Mouse (Mus musculus): ENCODE measurements around the gene Col16a1. TPM values are rescaled to one million over a fixed set of nuclear protein-coding genes. Genes with fewer than 3 reads are reported as not detected.
A peak's percentile ranks its signal among the peaks of the same experiment; 100 is the strongest.

Col16a1 gene
- polyA plus RNA-seq, 1 experiment from 2014 or later: 11.1 TPM

- H3K4me3 ChIP-seq (replicated peaks; ENCODE audit: low read length): no peak overlapping the region
- H3K4me2 ChIP-seq (replicated peaks): no peak overlapping the region
- no peak for DNase-seq (ENCODE audit: low spot score)
- no peak overlapping the region for H3K9ac ChIP-seq
- ATAC-seq (ENCODE audit: low FRiP score): no peak
- H3K9me3 ChIP-seq (ENCODE audit: control insufficient read depth, low read length): no peaks in the 10 kb centered on the region
- peaks cover 33% of the 10 kb centered on the region for H3K4me1 ChIP-seq (replicated peaks; ENCODE audit: control insufficient read depth, insufficient read depth, low read length)
- H3K36me3 ChIP-seq (replicated peaks; ENCODE audit: control insufficient read depth, insufficient read depth): no peaks in the 10 kb centered on the region
- H3K27me3 ChIP-seq (ENCODE audit: control insufficient read depth, insufficient read depth, low read length): no peaks in the 10 kb centered on the region
- WGBS: 12% methylated on average over 23 of the region's 23 CpGs
- H3K27ac ChIP-seq: no peak overlapping the region
Observed at GRCm38 (mm10) chr4:130036573-130037401, 10.9 kb upstream of the Col16a1 start.

GRCm38 (mm10) chr4:130039351-130039750 is 8.3 kb upstream of the Col16a1 start:
- no peak overlapping the region for H3K27ac ChIP-seq
- WGBS: 41% methylated on average over 5 of the region's 5 CpGs
- DNase-seq (ENCODE audit: low spot score): no peak
- no peaks in the 10 kb centered on the region for H3K27me3 ChIP-seq (ENCODE audit: control insufficient read depth, insufficient read depth, low read length)
- H3K4me3 ChIP-seq (replicated peaks; ENCODE audit: low read length): no peak overlapping the region
- H3K9me3 ChIP-seq (ENCODE audit: control insufficient read depth, low read length): no peaks in the 10 kb centered on the region
- H3K9ac ChIP-seq: no peak overlapping the region
- H3K4me1 ChIP-seq (replicated peaks; ENCODE audit: control insufficient read depth, insufficient read depth, low read length): peaks cover 22% of the 10 kb centered on the region
- no peak for ATAC-seq (ENCODE audit: low FRiP score)
- H3K4me2 ChIP-seq (replicated peaks): no peak overlapping the region
- H3K36me3 ChIP-seq (replicated peaks; ENCODE audit: control insufficient read depth, insufficient read depth): no peaks in the 10 kb centered on the region

GRCm38 (mm10) chr4:130041076-130041475 is 6.6 kb upstream of the Col16a1 start:
- Histone ChIP-seq H3K4me1 (replicated peaks; ENCODE audit: control insufficient read depth, insufficient read depth, low read length) (peaks cover 16% of the 10 kb centered on the region), H3K4me2 (replicated peaks) (no peak overlapping the region), H3K27me3 (ENCODE audit: control insufficient read depth, insufficient read depth, low read length) (no peaks in the 10 kb centered on the region), H3K9me3 (ENCODE audit: control insufficient read depth, low read length) (no peaks in the 10 kb centered on the region), H3K4me3 (replicated peaks; ENCODE audit: low read length) (no peak overlapping the region), H3K27ac (no peak overlapping the region), H3K9ac (no peak overlapping the region), H3K36me3 (replicated peaks; ENCODE audit: control insufficient read depth, insufficient read depth) (no peaks in the 10 kb centered on the region)
- WGBS: 80% methylated on average over 11 of the region's 11 CpGs
- DNase-seq (ENCODE audit: low spot score): no peak
- no peak for ATAC-seq (ENCODE audit: low FRiP score)

GRCm38 (mm10) chr4:130044211-130044610 is 3.4 kb upstream of the Col16a1 start:
- no peak overlapping the region for H3K27ac ChIP-seq
- no peaks in the 10 kb centered on the region for H3K27me3 ChIP-seq (ENCODE audit: control insufficient read depth, insufficient read depth, low read length)
- H3K36me3 ChIP-seq (replicated peaks; ENCODE audit: control insufficient read depth, insufficient read depth): no peaks in the 10 kb centered on the region
- no peak overlapping the region for H3K9ac ChIP-seq
- no peaks in the 10 kb centered on the region for H3K9me3 ChIP-seq (ENCODE audit: control insufficient read depth, low read length)
- peak; percentile 45 for DNase-seq (ENCODE audit: low spot score)
- peaks cover 13% of the 10 kb centered on the region for H3K4me1 ChIP-seq (replicated peaks; ENCODE audit: control insufficient read depth, insufficient read depth, low read length)
- H3K4me2 ChIP-seq (replicated peaks): no peak overlapping the region
- 33% methylated on average over 9 of the region's 9 CpGs for WGBS
- ATAC-seq (ENCODE audit: low FRiP score): no peak
- H3K4me3 ChIP-seq (replicated peaks; ENCODE audit: low read length): no peak overlapping the region

GRCm38 (mm10) chr4:130045609-130046008 is 2.0 kb upstream of the Col16a1 start:
- Histone ChIP-seq H3K27me3 (ENCODE audit: control insufficient read depth, insufficient read depth, low read length) (no peaks in the 10 kb centered on the region), H3K36me3 (replicated peaks; ENCODE audit: control insufficient read depth, insufficient read depth) (no peaks in the 10 kb centered on the region), H3K4me3 (replicated peaks; ENCODE audit: low read length) (no peak overlapping the region), H3K4me1 (replicated peaks; ENCODE audit: control insufficient read depth, insufficient read depth, low read length) (peaks cover 13% of the 10 kb centered on the region), H3K4me2 (replicated peaks) (no peak overlapping the region), H3K9ac (no peak overlapping the region), H3K27ac (no peak overlapping the region), H3K9me3 (ENCODE audit: control insufficient read depth, low read length) (no peaks in the 10 kb centered on the region)
- 20% methylated on average over 14 of the region's 14 CpGs for WGBS
- no peak for ATAC-seq (ENCODE audit: low FRiP score)
- no peak for DNase-seq (ENCODE audit: low spot score)

- Histone ChIP-seq H3K27ac (no peak overlapping the region; the same call in 1 of the 2 replicates), H3K4me3 (replicated peaks; ENCODE audit: low read length) (peak overlapping the region; percentile 30; the same call in 1 of the 2 replicates), H3K9me3 (ENCODE audit: control insufficient read depth, low read length) (no peaks in the 10 kb centered on the region), H3K27me3 (ENCODE audit: control insufficient read depth, insufficient read depth, low read length) (no peaks in the 10 kb centered on the region), H3K4me1 (replicated peaks; ENCODE audit: control insufficient read depth, insufficient read depth, low read length) (peaks cover 13% of the 10 kb centered on the region), H3K4me2 (replicated peaks) (peak overlapping the region; percentile 72), H3K36me3 (replicated peaks; ENCODE audit: control insufficient read depth, insufficient read depth) (no peaks in the 10 kb centered on the region), H3K9ac (no peak overlapping the region)
- whole genome bisulfite sequencing: 39% methylated on average over 4 of the region's 4 CpGs
- no peak for ATAC-seq (ENCODE audit: low FRiP score)
- no peak for DNase-seq (ENCODE audit: low spot score)
Observed at GRCm38 (mm10) chr4:130048203-130048479, 501 bp downstream of the Col16a1 start.

GRCm38 (mm10) chr4:130050056-130050824 is 2.6 kb downstream of the Col16a1 start:
- H3K4me2 ChIP-seq (replicated peaks): no peak overlapping the region
- H3K9me3 ChIP-seq (ENCODE audit: control insufficient read depth, low read length): no peaks in the 10 kb centered on the region
- no peak overlapping the region for H3K9ac ChIP-seq
- DNase-seq (ENCODE audit: low spot score) (no peak), ATAC-seq (ENCODE audit: low FRiP score) (no peak)
- 81% methylated on average over 8 of the region's 8 CpGs for WGBS
- no peak overlapping the region for H3K27ac ChIP-seq
- no peak overlapping the region for H3K4me3 ChIP-seq (replicated peaks; ENCODE audit: low read length)
- no peaks in the 10 kb centered on the region for H3K27me3 ChIP-seq (ENCODE audit: control insufficient read depth, insufficient read depth, low read length)
- no peaks in the 10 kb centered on the region for H3K36me3 ChIP-seq (replicated peaks; ENCODE audit: control insufficient read depth, insufficient read depth)
- H3K4me1 ChIP-seq (replicated peaks; ENCODE audit: control insufficient read depth, insufficient read depth, low read length): peaks cover 18% of the 10 kb centered on the region

GRCm38 (mm10) chr4:130052283-130052682 is 4.6 kb downstream of the Col16a1 start:
- H3K4me1 ChIP-seq (replicated peaks; ENCODE audit: control insufficient read depth, insufficient read depth, low read length): peaks cover 18% of the 10 kb centered on the region
- H3K4me3 ChIP-seq (replicated peaks; ENCODE audit: low read length): no peak overlapping the region
- 85% methylated on average over 3 of the region's 3 CpGs for WGBS
- H3K27ac ChIP-seq: no peak overlapping the region
- ATAC-seq (ENCODE audit: low FRiP score) (no peak), DNase-seq (ENCODE audit: low spot score) (no peak)
- H3K36me3 ChIP-seq (replicated peaks; ENCODE audit: control insufficient read depth, insufficient read depth): no peaks in the 10 kb centered on the region
- no peak overlapping the region for H3K4me2 ChIP-seq (replicated peaks)
- H3K27me3 ChIP-seq (ENCODE audit: control insufficient read depth, insufficient read depth, low read length): no peaks in the 10 kb centered on the region
- H3K9me3 ChIP-seq (ENCODE audit: control insufficient read depth, low read length): no peaks in the 10 kb centered on the region
- H3K9ac ChIP-seq: no peak overlapping the region

GRCm38 (mm10) chr4:130053111-130053510 is 5.5 kb downstream of the Col16a1 start:
- 76% methylated on average over 9 of the region's 9 CpGs for WGBS
- DNase-seq (ENCODE audit: low spot score) (no peak), ATAC-seq (ENCODE audit: low FRiP score) (no peak)
- H3K27ac ChIP-seq: no peak overlapping the region
- no peaks in the 10 kb centered on the region for H3K27me3 ChIP-seq (ENCODE audit: control insufficient read depth, insufficient read depth, low read length)
- H3K4me3 ChIP-seq (replicated peaks; ENCODE audit: low read length): no peak overlapping the region
- no peaks in the 10 kb centered on the region for H3K9me3 ChIP-seq (ENCODE audit: control insufficient read depth, low read length)
- no peak overlapping the region for H3K9ac ChIP-seq
- peaks cover 10% of the 10 kb centered on the region for H3K4me1 ChIP-seq (replicated peaks; ENCODE audit: control insufficient read depth, insufficient read depth, low read length)
- no peak overlapping the region for H3K4me2 ChIP-seq (replicated peaks)
- H3K36me3 ChIP-seq (replicated peaks; ENCODE audit: control insufficient read depth, insufficient read depth): no peaks in the 10 kb centered on the region

Data from hindbrain, embryonic 14.5 days (tissue).